In genomic region chr2:104444776-104445175, GRCm38 (mm10) we compare ENCODE assay signal across 8 mouse cellular contexts. TPM values are rescaled to one million over a fixed set of nuclear protein-coding genes. Genes with fewer than 3 reads are reported as not detected.
A peak's percentile ranks its signal among the peaks of the same experiment; 100 is the strongest.
DNase-seq lines count a peak whose midpoint lies in the region; ATAC-seq and TF ChIP-seq lines count a peak whose summit lies in the region.

No protein-coding gene starts in this region.

- TF ChIP-seq POLR2A in spleen, adult 2 months (IDR thresholded peaks at IDR 0.05; ENCODE audit: low read depth, low read length), result no peak

- peak; percentile 13 for DNase-seq in 3134 (ENCODE audit: extremely low read depth, insufficient read length, low spot score)
- DNase-seq in adrenal gland, adult (ENCODE audit: inconsistent age in 2 of 2, low spot score in 1 of 2), result peak; percentile 76 to 91
- peak; percentile 79 for DNase-seq in embryo, embryonic 10.5 days (ENCODE audit: low spot score)
- peak; percentile 31 to 48 for DNase-seq in gastrocnemius, postnatal 36 days
- peak; percentile 42 for DNase-seq in limb, embryonic 10.5 days (ENCODE audit: low spot score)
- DNase-seq in spleen, adult 2 months (ENCODE audit: low read depth in 1 of 2, low spot score in 2 of 2), result peak; percentile 28 to 46

- peak; percentile 92 for TF ChIP-seq CTCF in intestine, postnatal 0 days (IDR thresholded peaks at IDR 0.05; ENCODE audit: low read depth)
- TF ChIP-seq CTCF in spleen, adult 2 months (IDR thresholded peaks at IDR 0.05; ENCODE audit: extremely low read depth, insufficient read depth, insufficient read length, insufficient replicate concordance), result peak; percentile 61; the same call in 1 of the 2 replicates

- intact Hi-C loops in gastrocnemius, postnatal 36 days (cut with DNase I), result loop anchor here (2.0 to 5.0 kb wide), 3 partner anchors 50 to 143 kb away; partner anchors contain the start of gene Hipk3

- WGBS in intestine, postnatal 0 days, result 19% methylated on average over 2 of the region's 2 CpGs
- WGBS in limb, embryonic 10.5 days, result 56% methylated on average over 2 of the region's 2 CpGs
- 42% methylated on average over 2 of the region's 2 CpGs for WGBS in midbrain, embryonic 13.5 days
- 30% methylated on average over 2 of the region's 2 CpGs for WGBS in spleen, adult 2 months

- ATAC-seq in intestine, postnatal 0 days, result peak; percentile 67
- peak; percentile 80 for ATAC-seq in midbrain, embryonic 13.5 days

- H3K27me3 ChIP-seq in intestine, postnatal 0 days (replicated peaks; ENCODE audit: control insufficient read depth, insufficient read depth, low read length), result no peaks in the 10 kb centered on the region
- H3K27me3 ChIP-seq in limb, embryonic 10.5 days (ENCODE audit: low read depth, poor library complexity, severe bottlenecking), result no peaks in the 10 kb centered on the region
- no peaks in the 10 kb centered on the region for H3K27me3 ChIP-seq in midbrain, embryonic 13.5 days
- no peaks in the 10 kb centered on the region for H3K27me3 ChIP-seq in spleen, adult 2 months (ENCODE audit: control insufficient read depth, insufficient read depth, low read length)

- no peaks in the 10 kb centered on the region for H3K9me3 ChIP-seq in intestine, postnatal 0 days (ENCODE audit: control insufficient read depth)
- H3K9me3 ChIP-seq in limb, embryonic 10.5 days (replicated peaks), result no peaks in the 10 kb centered on the region
- H3K9me3 ChIP-seq in midbrain, embryonic 13.5 days, result no peaks in the 10 kb centered on the region

- peaks cover 24% of the 10 kb centered on the region for H3K36me3 ChIP-seq in intestine, postnatal 0 days (ENCODE audit: control insufficient read depth, insufficient read depth)
- H3K36me3 ChIP-seq in limb, embryonic 10.5 days, result peaks cover 17% of the 10 kb centered on the region
- no peaks in the 10 kb centered on the region; the same call in 1 of the 2 replicates for H3K36me3 ChIP-seq in midbrain, embryonic 13.5 days
- peaks cover 5% of the 10 kb centered on the region; the same call in 1 of the 2 replicates for H3K36me3 ChIP-seq in spleen, adult 2 months (ENCODE audit: control insufficient read depth, insufficient read depth, low read length)

- no peak overlapping the region for H3K27ac ChIP-seq in intestine, postnatal 0 days (ENCODE audit: low read depth, low read length)
- no peak overlapping the region for H3K27ac ChIP-seq in limb, embryonic 10.5 days
- no peak overlapping the region for H3K27ac ChIP-seq in midbrain, embryonic 13.5 days
- no peak overlapping the region for H3K27ac ChIP-seq in spleen, adult 2 months (ENCODE audit: insufficient read depth, low read length)

- no peaks in the 10 kb centered on the region for H3K4me1 ChIP-seq in intestine, postnatal 0 days (replicated peaks; ENCODE audit: control insufficient read depth, insufficient read depth, low read length)
- H3K4me1 ChIP-seq in limb, embryonic 10.5 days, result peaks cover 3% of the 10 kb centered on the region; the same call in 1 of the 2 replicates
- H3K4me1 ChIP-seq in midbrain, embryonic 13.5 days (replicated peaks), result no peaks in the 10 kb centered on the region
- no peaks in the 10 kb centered on the region for H3K4me1 ChIP-seq in spleen, adult 2 months (ENCODE audit: control insufficient read depth, insufficient read depth, insufficient read length)

- no peak overlapping the region for H3K4me3 ChIP-seq in intestine, postnatal 0 days (ENCODE audit: low read depth, low read length)
- H3K4me3 ChIP-seq in limb, embryonic 10.5 days, result no peak overlapping the region
- H3K4me3 ChIP-seq in midbrain, embryonic 13.5 days (replicated peaks), result no peak overlapping the region
- H3K4me3 ChIP-seq in spleen, adult 2 months (ENCODE audit: extremely low read depth, insufficient read depth, insufficient read length), result no peak overlapping the region

- no peak overlapping the region for H3K4me2 ChIP-seq in intestine, postnatal 0 days (replicated peaks; ENCODE audit: low read depth)
- no peak overlapping the region for H3K4me2 ChIP-seq in midbrain, embryonic 13.5 days (replicated peaks)

- no peak overlapping the region for H3K9ac ChIP-seq in intestine, postnatal 0 days (ENCODE audit: low read depth, low read length)
- no peak overlapping the region for H3K9ac ChIP-seq in midbrain, embryonic 13.5 days (replicated peaks)

RNA-seq across cellular contexts. Expression of gene D430041D05Rik, which starts 34.0 kb away (rescaled TPM):
- total RNA-seq in gastrocnemius, postnatal 36 days (2021), result 1 to 10 TPM in 1 of 2 experiments, under 1 TPM in 1; 0.94 to 1.6 TPM
- 0.05 and 0.07 TPM in 2 replicates for polyA plus RNA-seq in intestine, postnatal 0 days (2015; fragmentation: Nextera tagmentation; extraction: Ambion mirVana)
- 0.49 and 0.81 TPM in 2 replicates for polyA plus RNA-seq in limb, embryonic 10.5 days (2016; fragmentation: Nextera tagmentation; extraction: Ambion mirVana)
- 5.5 and 6.4 TPM in 2 replicates for polyA plus RNA-seq in midbrain, embryonic 13.5 days (2015; fragmentation: Nextera tagmentation; extraction: Ambion mirVana)
- polyA plus RNA-seq in spleen, adult 2 months (2012; rRNA removed), result 0.01 TPM in 1 of 2 replicates, not detected in the other

RNA-seq across cellular contexts. Expression of gene Hipk3, which starts 49.5 kb away (rescaled TPM):
- 100 to 1,000 TPM; 200 to 217 TPM for total RNA-seq in gastrocnemius, postnatal 36 days (2021)
- 10.1 and 10.7 TPM in 2 replicates for polyA plus RNA-seq in intestine, postnatal 0 days (2015; fragmentation: Nextera tagmentation; extraction: Ambion mirVana)
- 9.8 and 10.7 TPM in 2 replicates for polyA plus RNA-seq in limb, embryonic 10.5 days (2016; fragmentation: Nextera tagmentation; extraction: Ambion mirVana)
- 5.0 and 5.7 TPM in 2 replicates for polyA plus RNA-seq in midbrain, embryonic 13.5 days (2015; fragmentation: Nextera tagmentation; extraction: Ambion mirVana)
- polyA plus RNA-seq in spleen, adult 2 months (2012; rRNA removed), result 14.5 and 16.8 TPM in 2 replicates

Comparison
In these comparisons a context has a peak if more than half of its experiments do, and no peak if none do; other contexts are left out.
1. DNase-seq: peak in every context shown above with its lines; median percentile 84 in adrenal gland, adult; 79 in embryo, embryonic 10.5 days; 42 in limb, embryonic 10.5 days; 40 in gastrocnemius, postnatal 36 days; 37 in spleen, adult 2 months; 13 in 3134.